ENCODE assay signal across 26 mouse cellular contexts in the genomic region with DNA sequence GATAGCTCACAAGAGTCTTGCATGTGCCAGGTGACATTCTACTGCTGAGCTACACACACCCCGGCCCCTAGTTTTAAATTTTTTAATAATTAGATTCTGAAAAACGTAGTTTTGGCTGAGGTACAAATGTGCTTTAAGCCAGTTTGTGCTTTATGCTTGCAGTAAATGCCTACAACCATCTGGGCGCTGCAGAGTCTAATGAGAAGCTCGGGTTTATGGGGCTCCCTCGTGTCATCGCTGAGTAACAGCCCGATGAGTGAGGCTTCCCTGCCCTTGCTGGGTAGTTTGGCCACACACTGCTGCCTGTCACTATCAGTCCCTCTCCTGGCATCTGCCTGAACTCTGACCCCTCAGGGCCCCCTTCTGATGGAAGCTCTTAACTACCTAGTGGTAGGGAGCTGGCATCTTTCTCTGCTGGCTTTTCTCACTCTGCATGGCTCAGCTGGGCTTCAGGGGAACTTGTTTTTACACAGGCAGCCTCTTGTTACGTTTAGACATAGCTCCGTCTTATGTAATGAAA. TPM values are rescaled to one million over a fixed set of nuclear protein-coding genes. Genes with fewer than 3 reads are reported as not detected.
DNase-seq lines count a peak whose midpoint lies in the region; ATAC-seq and TF ChIP-seq lines count a peak whose summit lies in the region.
"Had no signal": no experiment of that assay in that cellular context is flagged by ENCODE, and none has a peak within 500 bp of the region (broad histone marks: within the 10 kb centered on the region; RNA-seq: fewer than 3 reads in every experiment).

No protein-coding gene starts in this region.

- peaks cover 9% of the 10 kb centered on the region for H3K36me3 ChIP-seq in midbrain, postnatal 0 days (ENCODE audit: insufficient read depth, low read length)
- peaks cover 28% of the 10 kb centered on the region for H3K36me3 ChIP-seq in midbrain, embryonic 13.5 days
- H3K36me3 ChIP-seq: midbrain, embryonic 15.5 days had no signal

- intact Hi-C loops in gastrocnemius, adult 2 months (cut with DNase I): no loop called here

- H3K4me1 ChIP-seq in midbrain, postnatal 0 days (ENCODE audit: insufficient read depth, low read length): no peaks in the 10 kb centered on the region
- peaks cover 10% of the 10 kb centered on the region for H3K4me1 ChIP-seq in midbrain, embryonic 13.5 days (replicated peaks)
- H3K4me1 ChIP-seq: kidney, embryonic 15.5 days; midbrain, embryonic 15.5 days had no signal

- DNase-seq in embryo, embryonic 10 days (ENCODE audit: low spot score): peak; percentile 13
- DNase-seq in embryo, embryonic 11 days: no peak
- no peak for DNase-seq in frontal cortex, postnatal 10 days (ENCODE audit: low spot score in 2 of 2)
- DNase-seq in midbrain, postnatal 0 days (ENCODE audit: low spot score): peak; percentile 16
- DNase-seq in lung, postnatal 25 days (ENCODE audit: low spot score): no peak
- DNase-seq in gastrocnemius, adult 2 months: no peak
- DNase-seq: adrenal gland, postnatal 10 days; cerebellum, adult 8-10 months; cerebellum, postnatal 36 days; gastrocnemius, postnatal 10 days; kidney, adult 11 months; kidney, postnatal 36 days; lung, embryonic 14.5 days; lung, postnatal 36 days; thymus, adult 2 months; thymus, postnatal 4 days had no signal

- 74% methylated on average over 9 of the region's 9 CpGs for WGBS in midbrain, postnatal 0 days
- WGBS in midbrain, embryonic 13.5 days: 85% methylated on average over 9 of the region's 9 CpGs

- H3K4me2 ChIP-seq in midbrain, postnatal 0 days (ENCODE audit: low read depth, low read length, poor library complexity, severe bottlenecking): no peak overlapping the region
- no peak overlapping the region for H3K4me2 ChIP-seq in midbrain, embryonic 13.5 days (replicated peaks)
- H3K4me2 ChIP-seq: heart, embryonic 12.5 days; hindbrain, embryonic 12.5 days; kidney, embryonic 15.5 days; lung, embryonic 14.5 days; midbrain, embryonic 15.5 days had no signal

- peak; percentile 57; the same call in 1 of the 2 replicates for ATAC-seq in frontal cortex, adult (ENCODE audit: low TSS enrichment)
- no peak for ATAC-seq in midbrain, postnatal 0 days (ENCODE audit: low FRiP score)
- ATAC-seq in midbrain, embryonic 13.5 days: no peak
- ATAC-seq: activated CD4-positive, CD25-positive, alpha-beta regulatory T cell, adult 4 months; midbrain, embryonic 15.5 days had no signal

- TF ChIP-seq CTCF in midbrain, postnatal 0 days (IDR thresholded peaks at IDR 0.05): no peak
- no peak for TF ChIP-seq CTCF in gastrocnemius, adult 2 months (IDR thresholded peaks at IDR 0.05)

- no peaks in the 10 kb centered on the region for H3K27me3 ChIP-seq in midbrain, postnatal 0 days (ENCODE audit: insufficient read depth, low read length)
- no peaks in the 10 kb centered on the region for H3K27me3 ChIP-seq in midbrain, embryonic 13.5 days
- H3K27me3 ChIP-seq: heart, embryonic 12.5 days; hindbrain, embryonic 12.5 days; kidney, embryonic 15.5 days; megakaryocyte, embryonic 14.5 days; midbrain, embryonic 15.5 days had no signal

- H3K9ac ChIP-seq in midbrain, postnatal 0 days (replicated peaks; ENCODE audit: low read length, poor library complexity, severe bottlenecking): no peak overlapping the region
- no peak overlapping the region for H3K9ac ChIP-seq in midbrain, embryonic 13.5 days (replicated peaks)
- H3K9ac ChIP-seq: heart, embryonic 12.5 days; hindbrain, embryonic 12.5 days; kidney, embryonic 15.5 days; liver, embryonic 14.5 days; lung, embryonic 14.5 days; midbrain, embryonic 15.5 days had no signal

- no peaks in the 10 kb centered on the region for H3K9me3 ChIP-seq in midbrain, postnatal 0 days (ENCODE audit: low read length)
- H3K9me3 ChIP-seq in midbrain, embryonic 13.5 days: no peaks in the 10 kb centered on the region
- H3K9me3 ChIP-seq: heart, embryonic 12.5 days; hindbrain, embryonic 12.5 days; kidney, embryonic 15.5 days; megakaryocyte, embryonic 14.5 days; midbrain, embryonic 15.5 days had no signal

- no peak overlapping the region for H3K27ac ChIP-seq in midbrain, postnatal 0 days (ENCODE audit: low read depth, low read length)
- H3K27ac ChIP-seq in midbrain, embryonic 13.5 days: no peak overlapping the region
- H3K27ac ChIP-seq in gastrocnemius, adult 2 months: no peak overlapping the region
- H3K27ac ChIP-seq: hindbrain, embryonic 12.5 days; kidney, embryonic 15.5 days; liver, embryonic 14.5 days; midbrain, embryonic 15.5 days had no signal

- no peak overlapping the region for H3K4me3 ChIP-seq in midbrain, postnatal 0 days (ENCODE audit: low read depth, low read length)
- H3K4me3 ChIP-seq in midbrain, embryonic 13.5 days (replicated peaks): no peak overlapping the region
- no peak overlapping the region for H3K4me3 ChIP-seq in gastrocnemius, adult 2 months
- H3K4me3 ChIP-seq: heart, embryonic 12.5 days; hindbrain, embryonic 12.5 days; kidney, embryonic 15.5 days; megakaryocyte, embryonic 14.5 days; midbrain, embryonic 15.5 days; myocyte had no signal

RNA-seq across cellular contexts. Expression of gene Sccpdh, which starts 55.0 kb away (rescaled TPM):
- total RNA-seq in midbrain, postnatal 0 days (2014; rRNA removed): 92.2 and 117 TPM in 2 replicates
- 190 and 195 TPM in 2 replicates for polyA plus RNA-seq in midbrain, postnatal 0 days (2015; fragmentation: Nextera tagmentation; extraction: Ambion mirVana)
- 114 and 126 TPM in 2 replicates for polyA plus RNA-seq in midbrain, embryonic 13.5 days (2015; fragmentation: Nextera tagmentation; extraction: Ambion mirVana)
- 10 to 100 TPM; 31.8 to 38.3 TPM for total RNA-seq in gastrocnemius, adult 2 months (2021)

Comparison
In these comparisons a context has a peak if more than half of its experiments do, and no peak if none do; other contexts are left out.
1. DNase-seq: peak in embryo, embryonic 10 days (single experiment) and midbrain, postnatal 0 days (single experiment); none in embryo, embryonic 11 days (single experiment), frontal cortex, postnatal 10 days (0 of 2), lung, postnatal 25 days (single experiment) and gastrocnemius, adult 2 months (single experiment).